Mouse (Mus musculus) ES-E14 (cell line): ENCODE measurements around the gene Stt3b.

Experiments used
- CHD2 ChIP-seq: IDR thresholded peaks from 2 replicates; pipeline ENCODE4 v1.6.1; 2014; ENCODE audit warnings: mild to moderate bottlenecking, low read depth, low read length, inconsistent platforms
- ZC3H11A ChIP-seq: IDR thresholded peaks from 2 replicates; pipeline ENCODE4 v1.6.1; 2012; ENCODE audit warnings: low read depth, mild to moderate bottlenecking, inconsistent platforms, low read length, borderline replicate concordance

- TF ChIP-seq ZC3H11A = no peak
- TF ChIP-seq CHD2 = no peak
These were observed 25.8 kb downstream of the Stt3b start for GRCm38 (mm10) chr9:115284385-115284784.
